Mouse (Mus musculus) kidney, adult 18-20 months (tissue): Measurements from ENCODE around the gene Rgs18.

ENCODE experiments used
- DNase-seq: peaks from one replicate; pipeline ENCODE4 v3.0.0; 2021

Rgs18 gene

GRCm38 (mm10) chr1:144775331-144775730 lies at the start of gene Rgs18:
Gene Rgs18 (minus strand): TSS chr1:144775435.
- no peak for DNase-seq

- no peak for DNase-seq
These were observed 841 bp downstream of the Rgs18 start for GRCm38 (mm10) chr1:144774394-144774793.

GRCm38 (mm10) chr1:144766218-144766617 lies 9.0 kb downstream of the Rgs18 start:
- no peak for DNase-seq

GRCm38 (mm10) chr1:144760792-144761191 lies 14.4 kb downstream of the Rgs18 start:
- no peak for DNase-seq

GRCm38 (mm10) chr1:144750763-144751162 lies 24.5 kb downstream of the Rgs18 start:
- DNase-seq = no peak

- no peak for DNase-seq
These were observed 29.1 kb downstream of the Rgs18 start for GRCm38 (mm10) chr1:144746182-144746581.

- DNase-seq = no peak
These were observed 37.5 kb downstream of the Rgs18 start for GRCm38 (mm10) chr1:144737739-144738138.

- DNase-seq = no peak
These were observed 54.5 kb downstream of the Rgs18 start for GRCm38 (mm10) chr1:144720736-144721135.

GRCm38 (mm10) chr1:144704373-144704772 lies 70.9 kb downstream of the Rgs18 start:
- no peak for DNase-seq
